Mouse (Mus musculus): Measurements from ENCODE around the gene Mfn2.

GRCm38 (mm10) chr4:147940576-147941044 lies 36.1 kb upstream of the Mfn2 start, which contains the start of gene 2510039O18Rik:
- no peak for TF ChIP-seq ZC3H11A (IDR thresholded peaks at IDR 0.05; ENCODE audit: borderline replicate concordance, low read depth, low read length)
- TF ChIP-seq HCFC1 (IDR thresholded peaks at IDR 0.05; ENCODE audit: borderline replicate concordance, insufficient read depth, low read length), result no peak
- no peak for TF ChIP-seq CHD2 (IDR thresholded peaks at IDR 0.05; ENCODE audit: low read depth, low read length)
